Mouse (Mus musculus): ENCODE measurements around the gene C2. TPM values are rescaled to one million over a fixed set of nuclear protein-coding genes. Genes with fewer than 3 reads are reported as not detected.

Gene C2
- polyA plus RNA-seq, 3 experiments from 2014 or later: 1.4 TPM; not detected in 2

DNA sequence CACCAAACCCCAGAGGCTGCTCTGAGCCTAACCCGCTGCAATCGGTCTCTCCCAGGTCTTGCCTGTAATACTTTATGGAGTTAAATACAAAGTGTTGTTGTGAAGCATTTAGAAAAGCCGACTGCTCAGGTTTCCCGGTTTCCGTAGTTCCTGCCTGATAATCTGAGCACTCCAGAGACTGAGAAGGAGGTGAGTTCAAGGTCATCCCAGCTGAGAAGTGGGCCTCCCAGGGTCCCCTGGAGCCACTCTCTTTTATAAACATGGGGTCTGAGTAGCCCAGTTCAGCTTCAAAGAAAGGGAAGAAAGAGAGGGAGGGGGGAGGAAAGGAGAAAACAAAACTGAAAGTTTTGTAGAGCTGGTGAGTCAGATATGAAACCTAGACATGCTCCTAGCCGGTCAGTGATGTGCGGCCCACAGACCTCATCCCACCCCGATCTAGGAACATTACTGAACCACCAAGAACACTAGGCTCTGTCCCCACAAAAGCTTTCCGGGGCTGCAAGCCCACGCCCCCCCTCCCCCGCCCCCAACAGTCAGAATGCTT is 18.7 kb downstream of the C2 start, which contains the start of gene Zbtb12:
Gene Zbtb12, plus strand, starts transcription at position 148 of the 544 bp plus-strand sequence.
- ATAC-seq: peak; percentile 86

GRCm38 (mm10) chr17:34874321-34874720 is 23.7 kb downstream of the C2 start:
- ATAC-seq: no peak

DNA sequence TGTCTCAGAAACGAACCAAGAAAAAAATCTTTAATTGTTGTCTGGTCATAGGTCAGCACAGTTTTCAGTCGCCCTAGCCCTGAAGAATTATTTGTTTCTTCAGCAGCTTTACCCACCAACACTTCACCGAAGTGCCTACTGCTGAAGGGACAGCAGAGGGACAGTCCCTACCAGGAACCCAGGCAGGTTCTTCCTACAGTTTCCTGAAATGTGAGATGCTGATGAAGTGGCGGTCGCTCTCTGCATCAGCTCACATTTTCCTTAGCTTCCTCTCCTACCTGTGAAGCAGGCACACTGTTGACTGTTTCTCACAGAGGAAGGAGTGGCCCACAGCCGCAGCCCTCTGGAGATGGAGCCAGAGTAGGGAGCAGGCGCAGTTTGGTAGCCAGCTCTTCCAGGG is 32.1 kb downstream of the C2 start:
- no peak for ATAC-seq

DNA sequence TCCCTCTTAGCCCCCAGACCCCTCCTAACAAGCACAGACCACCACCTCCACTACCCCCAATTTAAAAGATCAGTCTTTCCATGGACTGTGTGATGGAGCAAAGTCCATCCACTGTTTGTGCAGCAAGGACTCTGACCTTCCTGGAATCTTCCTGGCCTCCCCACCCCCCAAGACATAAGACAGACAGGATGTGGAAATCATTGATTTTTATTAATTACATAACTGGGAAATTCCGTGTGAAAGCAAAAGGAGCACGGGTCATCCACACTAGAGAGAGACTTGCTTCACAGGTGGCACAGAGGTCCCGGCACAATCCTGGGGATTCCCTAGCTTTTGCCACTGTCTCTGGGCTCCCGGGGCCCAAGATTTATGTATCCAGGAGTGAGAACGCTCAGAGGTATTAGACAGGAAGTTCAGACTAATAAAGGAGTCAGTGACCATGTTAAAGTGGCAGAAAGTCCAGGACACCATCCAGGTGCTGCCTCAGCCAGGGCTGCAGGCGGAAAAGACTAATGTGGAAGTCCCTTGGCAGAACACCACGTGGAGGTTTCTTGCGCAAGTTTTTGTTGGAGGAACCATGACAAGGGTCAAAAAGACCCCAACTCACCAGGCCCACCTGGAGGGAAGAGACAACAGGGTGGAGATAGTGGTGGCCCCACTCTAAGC is 35.5 kb downstream of the C2 start, which contains the start of gene Cfb:
Gene Cfb, minus strand, starts transcription at position 103 of the 666 bp plus-strand sequence.
- no peak for ATAC-seq

DNA sequence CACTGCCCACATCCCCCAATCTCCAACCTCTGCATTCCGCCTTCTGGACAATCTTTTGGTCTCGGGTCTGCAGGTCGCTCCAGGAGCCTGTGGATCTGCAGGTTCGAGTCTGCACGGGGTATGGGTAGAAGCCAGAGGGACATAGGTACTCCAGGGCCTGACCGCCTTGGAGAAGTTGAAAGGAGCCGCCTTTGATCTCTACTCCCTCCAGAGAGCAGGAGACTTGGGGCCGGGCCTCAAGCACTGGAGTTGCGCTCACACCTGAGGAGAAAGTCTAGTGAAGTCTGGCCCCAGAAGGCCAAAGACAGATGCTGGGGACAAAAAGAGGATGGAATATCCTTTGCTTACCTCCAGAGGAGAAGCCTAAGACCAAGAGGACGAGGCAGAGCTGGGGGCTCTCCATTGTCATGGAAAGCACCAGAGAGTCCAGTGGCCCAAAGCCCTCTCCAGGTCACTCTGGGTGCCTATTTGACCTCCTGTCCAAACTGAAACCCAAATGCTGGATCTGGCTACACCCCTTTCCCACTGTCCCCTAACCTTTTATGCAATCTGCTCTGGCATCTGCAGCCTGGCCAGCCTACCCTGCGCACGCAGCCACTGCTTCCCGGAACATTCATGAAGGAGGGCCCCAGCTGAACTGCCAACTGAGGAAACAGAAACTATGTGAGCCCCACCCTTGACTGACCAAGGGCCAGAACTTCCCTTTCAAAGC is 36.2 kb downstream of the C2 start:
- ATAC-seq: no peak

- ATAC-seq: no peak
Observed at GRCm38 (mm10) chr17:34860514-34860913, 37.6 kb downstream of the C2 start.

DNA sequence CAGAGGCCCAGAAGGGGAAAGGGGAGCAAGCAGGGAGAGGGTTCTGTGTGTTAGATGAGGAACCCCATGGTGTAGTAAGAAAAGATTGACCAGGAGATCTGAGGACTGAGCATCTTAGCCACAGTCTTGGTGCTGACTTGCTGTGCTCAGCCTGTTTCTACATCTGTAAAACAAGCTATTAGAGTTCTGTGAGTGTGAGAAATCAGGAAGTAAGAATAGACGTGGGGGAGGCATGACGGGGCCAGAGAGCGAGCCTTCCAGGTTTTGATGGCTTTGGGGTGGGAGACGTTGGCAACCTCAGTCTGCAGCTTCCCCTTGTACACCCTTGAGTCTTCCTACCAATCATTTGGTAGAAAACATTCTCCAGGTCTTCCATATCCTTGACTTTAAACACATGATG is 39.4 kb downstream of the C2 start:
- ATAC-seq: no peak

DNA sequence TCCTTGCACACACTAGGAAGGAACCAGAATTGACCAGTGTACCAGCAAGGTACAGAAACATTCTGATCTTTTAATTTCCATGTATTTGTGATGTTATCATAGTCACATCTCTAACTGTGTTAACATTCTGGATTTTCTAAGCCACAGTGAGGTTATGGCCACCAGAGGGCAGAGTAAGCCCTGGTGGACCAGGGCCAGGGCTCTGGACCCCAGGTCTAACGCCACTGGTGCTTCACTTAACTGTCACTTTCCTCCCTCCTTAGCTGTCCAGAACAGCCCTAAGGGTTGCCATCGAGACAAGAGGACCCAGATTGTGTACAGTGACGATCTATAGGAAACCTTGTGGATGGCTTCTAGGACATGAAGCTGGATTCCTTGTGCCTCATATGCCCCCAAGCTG is 42.2 kb downstream of the C2 start:
- ATAC-seq: peak; percentile 46

DNA sequence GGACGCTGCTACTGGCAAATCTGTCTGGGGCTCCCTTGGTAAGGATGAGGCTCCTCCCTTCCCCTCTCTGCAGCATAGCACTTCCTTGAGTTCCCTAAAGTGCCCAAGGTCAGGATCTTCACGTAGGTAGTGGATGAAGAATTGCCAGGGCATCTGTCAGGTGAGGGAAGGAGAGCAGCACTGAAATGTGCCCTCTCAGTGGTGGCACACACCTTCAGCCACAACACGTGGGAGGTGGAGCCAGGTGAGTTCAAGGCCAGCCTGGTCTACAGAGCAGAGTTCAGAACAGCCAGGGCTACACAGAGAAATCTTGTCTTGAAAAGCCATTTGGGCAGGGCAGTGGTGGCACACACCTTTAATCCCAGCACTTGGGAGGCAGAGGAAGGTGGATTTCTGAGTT is 43.3 kb downstream of the C2 start:
- no peak for ATAC-seq

GRCm38 (mm10) chr17:34853511-34853910 is 44.6 kb downstream of the C2 start:
- no peak for ATAC-seq

DNA sequence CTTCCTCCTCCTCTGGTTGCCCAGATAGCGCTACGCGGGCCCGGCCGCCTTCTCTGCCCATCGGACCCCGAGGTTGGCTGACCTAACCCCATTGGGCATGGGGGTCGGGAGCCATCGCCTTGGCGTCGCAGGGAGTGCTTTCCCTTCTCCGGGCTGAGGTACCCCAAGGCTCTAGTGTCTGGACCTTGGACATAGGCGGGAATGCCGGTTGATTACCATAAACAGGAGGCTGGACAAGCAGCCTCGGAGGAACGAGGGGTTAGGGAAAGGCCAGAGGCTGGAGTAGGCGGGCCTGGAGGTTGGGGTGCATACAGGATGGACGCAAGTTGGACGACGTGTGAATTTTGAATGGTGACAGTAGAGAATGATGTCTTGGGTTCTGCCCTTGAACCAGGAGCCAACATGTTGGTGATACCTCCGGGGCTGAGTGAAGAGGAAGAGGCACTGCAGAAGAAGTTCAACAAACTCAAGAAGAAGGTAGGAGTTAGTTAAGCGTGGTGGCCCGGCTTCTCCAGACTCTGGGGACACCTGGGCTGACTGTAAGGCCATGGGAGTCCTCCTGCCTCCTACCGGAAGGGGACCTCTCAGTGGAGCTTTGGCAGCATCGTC is 47.4 kb downstream of the C2 start:
- ATAC-seq: no peak

DNA sequence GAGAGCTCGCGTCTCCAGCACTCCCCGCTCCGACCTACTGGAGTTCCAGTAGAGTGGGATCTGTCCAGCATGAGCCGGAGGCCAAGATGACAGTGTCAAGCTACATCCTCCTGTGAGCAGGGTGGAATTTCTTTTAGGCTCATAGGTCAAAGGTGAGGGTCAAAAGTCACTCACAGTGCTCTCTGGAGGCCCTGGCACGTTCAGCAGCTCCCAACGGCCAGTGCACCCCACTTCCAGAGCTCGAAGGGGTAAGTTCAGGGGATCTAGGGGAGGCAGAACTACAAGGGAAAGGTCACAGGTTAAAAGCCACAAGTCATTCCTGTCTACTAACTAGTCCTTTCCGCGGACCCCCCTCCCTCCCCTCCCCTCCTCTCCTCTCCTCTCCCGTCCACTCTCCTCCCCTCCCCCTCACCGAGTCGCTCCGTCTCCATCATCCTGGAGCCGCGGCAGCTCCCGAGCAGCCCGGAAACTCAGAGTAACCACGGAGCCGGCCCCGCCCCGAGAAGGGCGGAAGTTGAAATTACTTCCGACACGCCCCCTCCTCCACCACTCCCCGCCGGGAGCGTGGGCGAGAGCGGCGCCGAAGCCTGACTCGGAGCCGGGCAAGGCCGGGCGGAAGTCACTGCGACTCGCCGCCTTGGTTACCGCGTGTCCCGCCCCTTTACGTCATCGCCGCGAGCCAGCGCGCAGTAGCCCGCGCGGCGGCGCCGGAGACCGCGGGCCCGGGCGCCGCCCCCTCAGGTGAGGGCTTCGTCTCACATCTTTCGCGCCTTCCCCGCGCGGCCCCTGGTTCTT is 48.1 kb downstream of the C2 start, which contains the start of the genes Skiv2l and Nelfe:
Gene Skiv2l, minus strand, starts transcription at position 489 of the 795 bp plus-strand sequence.
Gene Nelfe, plus strand, starts transcription at position 670 of the 795 bp plus-strand sequence.
- peak; percentile 98 for ATAC-seq

- no peak for ATAC-seq
Observed at GRCm38 (mm10) chr17:34847615-34848014, 50.5 kb downstream of the C2 start.

DNA sequence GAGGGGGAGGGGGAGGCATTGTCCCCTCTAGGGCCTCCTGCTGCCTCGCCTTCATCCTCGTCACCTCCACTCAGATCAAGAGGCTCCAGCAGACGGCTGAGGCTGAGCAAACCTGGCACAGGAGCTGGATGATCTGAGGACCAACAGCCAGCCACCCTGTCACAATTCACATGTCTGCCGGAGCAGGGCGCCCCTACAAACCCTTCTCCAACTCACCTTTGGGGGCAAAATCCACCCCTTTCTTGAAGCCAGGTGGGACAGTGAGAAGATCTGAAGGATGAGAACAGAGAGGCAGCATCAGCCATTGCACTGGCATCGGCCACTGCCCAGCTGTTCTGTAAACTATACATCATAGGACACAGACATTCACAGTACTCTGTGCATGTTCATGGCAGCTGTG is 50.9 kb downstream of the C2 start:
- no peak for ATAC-seq

GRCm38 (mm10) chr17:34844884-34845283 is 53.2 kb downstream of the C2 start:
- ATAC-seq: no peak

DNA sequence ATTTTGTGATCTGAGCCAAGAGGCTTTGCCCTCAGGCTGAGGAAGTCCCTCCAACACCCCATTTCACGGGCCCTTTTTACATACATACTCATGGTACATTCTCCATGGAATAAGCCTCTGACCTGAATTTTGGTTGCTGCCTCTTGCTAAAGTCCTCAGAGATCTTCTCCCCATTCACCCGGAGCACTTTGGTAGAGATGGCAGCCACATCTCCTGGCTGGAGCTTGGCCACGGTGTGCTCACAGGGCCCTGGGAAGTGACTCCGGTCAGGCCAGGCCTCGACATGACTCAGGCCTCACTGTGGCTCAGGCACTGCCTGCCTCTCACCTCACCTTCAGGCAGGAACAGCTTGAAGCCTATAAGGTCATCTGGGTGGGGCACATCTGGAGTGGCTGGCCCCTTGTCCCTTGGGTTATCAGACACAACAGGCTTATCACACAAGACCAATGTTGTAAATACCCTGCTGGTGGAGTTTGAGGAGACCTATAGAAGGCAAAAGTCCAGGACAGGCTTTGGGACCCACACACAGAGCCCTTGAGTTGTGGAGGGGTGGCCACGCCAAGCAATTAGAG is 57.2 kb downstream of the C2 start:
- no peak for ATAC-seq

GRCm38 (mm10) chr17:34838785-34839184 is 59.3 kb downstream of the C2 start:
- ATAC-seq: no peak

- peak; percentile 4 for ATAC-seq
Observed at GRCm38 (mm10) chr17:34837464-34838324, 60.4 kb downstream of the C2 start.

- peak; percentile 92 for ATAC-seq
Observed at GRCm38 (mm10) chr17:34836856-34837221, 61.2 kb downstream of the C2 start, which contains the start of the genes Stk19 and Dxo. TSS of gene Stk19 (minus strand) at chr17:34836945. TSS of gene Dxo (plus strand) at chr17:34837019.

- ATAC-seq: peak; percentile 34
Observed at GRCm38 (mm10) chr17:34836155-34836855, 61.8 kb downstream of the C2 start.

All from inflammation-experienced regulatory T-cells, adult 6 months (primary cell).